Mouse (Mus musculus) megakaryocyte, adult 5-6 weeks (primary cell): ENCODE measurements around the gene Hmgxb4. TPM values are rescaled to one million over a fixed set of nuclear protein-coding genes. Genes with fewer than 3 reads are reported as not detected.
A peak's percentile ranks its signal among the peaks of the same experiment; 100 is the strongest.
"Not testable (repeated sequence)": the region's sequence is repeated elsewhere in the genome, so short reads cannot be mapped to it uniquely, and the experiment has no call there.

Experiments
- ATAC-seq: 2 replicates; pipeline ENCODE4 v1.8.0; 2016; ENCODE audit warnings: mild to moderate bottlenecking, inconsistent platforms; ENCODE audit not compliant: poor library complexity, severe bottlenecking
- total RNA-seq, 2 experiments: library from RNA; stranded (forward) in 1 of 2; stranded (reverse) in 1 of 2; fragments of 153-499, 151-499 nt in 1 of 2; fragments of 221-1000, 200-1000 nt in 1 of 2; gene quantifications; 2 replicates each; pipeline versions ENCODE4 v1.2.3 to v1.2.4; 2015 to 2017

The Hmgxb4 gene
- total RNA-seq (2015) (24.4 and 28.4 TPM in 2 replicates), total RNA-seq (2017) (77.8 and 95.8 TPM in 2 replicates)

DNA sequence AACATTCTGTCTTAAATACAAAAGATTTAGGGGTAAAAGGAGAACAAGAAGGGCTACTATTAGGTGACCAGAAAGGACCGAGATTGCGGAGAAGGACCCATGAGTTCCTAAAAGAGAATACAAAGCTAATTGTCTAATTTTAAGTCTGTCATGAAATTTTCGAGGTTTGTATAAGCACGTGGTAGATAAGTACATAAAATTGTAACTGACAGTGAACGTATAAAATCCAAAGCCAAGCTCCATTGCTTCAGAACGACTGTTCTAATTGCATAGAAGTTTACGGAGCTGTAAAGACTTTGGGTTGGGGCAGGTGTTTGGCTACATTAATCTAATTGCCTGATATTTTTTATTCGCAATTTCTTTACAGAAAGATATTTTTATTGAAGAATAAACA is at the start of gene Hmgxb4:
Gene Hmgxb4, plus strand, starts transcription at position 276 of the 394 bp plus-strand sequence.
- peak; percentile 4 for ATAC-seq

GRCm38 (mm10) chr8:74949445-74949844 is 43.7 kb upstream of the Hmgxb4 start:
- no peak for ATAC-seq

DNA sequence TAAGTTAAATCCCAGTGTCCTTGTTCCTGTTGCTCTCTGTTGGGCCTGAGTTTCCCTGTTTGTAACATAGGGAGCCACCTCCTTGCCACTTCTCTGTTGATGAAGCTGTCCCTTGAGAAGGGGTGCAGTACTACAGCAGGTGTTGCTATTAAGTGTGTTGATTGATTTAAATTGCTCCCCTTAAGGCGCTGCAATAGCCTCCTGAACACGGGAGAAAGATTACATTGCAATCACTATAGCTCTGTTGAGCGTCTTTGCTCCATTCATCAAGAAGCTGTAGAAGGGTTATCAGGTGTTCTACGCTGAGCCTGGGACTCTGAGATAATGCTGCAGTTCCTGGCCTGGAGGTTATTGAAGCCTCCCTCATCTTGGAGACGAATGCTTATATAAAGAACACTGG is 29.2 kb upstream of the Hmgxb4 start:
- ATAC-seq = no peak

GRCm38 (mm10) chr8:74970286-74970685 is 22.9 kb upstream of the Hmgxb4 start:
- not testable (repeated sequence) for ATAC-seq

GRCm38 (mm10) chr8:74971636-74972035 is 21.5 kb upstream of the Hmgxb4 start:
- ATAC-seq = no peak

DNA sequence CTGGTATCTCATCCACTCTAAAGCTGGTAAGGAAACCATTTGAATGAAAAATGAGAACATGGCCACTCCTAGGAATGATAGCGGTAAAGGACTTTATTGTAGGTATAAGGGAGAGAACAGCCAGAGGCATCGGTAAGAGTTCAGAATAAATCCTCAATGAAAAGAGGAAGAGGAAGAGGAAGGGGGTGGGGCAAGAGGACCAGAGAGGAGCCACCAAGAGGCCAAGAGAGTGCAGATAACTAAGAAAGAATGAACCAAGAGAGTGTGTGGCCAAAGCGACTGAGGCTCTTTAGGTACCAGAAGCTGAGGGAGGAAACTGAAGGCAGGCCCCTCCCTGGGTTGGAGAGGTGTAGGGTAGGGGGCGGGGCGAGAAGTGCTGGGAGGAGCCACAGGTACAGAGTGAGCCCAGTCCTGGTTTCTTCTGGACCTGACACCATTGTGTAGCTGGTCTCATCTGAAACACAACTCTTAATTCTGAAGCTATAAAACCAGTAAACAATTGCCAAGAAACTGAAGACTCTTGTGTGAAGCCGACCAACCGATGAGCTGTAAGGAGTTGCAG is 20.8 kb upstream of the Hmgxb4 start:
- peak; percentile 62 for ATAC-seq

- ATAC-seq = no peak
Observed at GRCm38 (mm10) chr8:74973121-74973869, 19.9 kb upstream of the Hmgxb4 start.

DNA sequence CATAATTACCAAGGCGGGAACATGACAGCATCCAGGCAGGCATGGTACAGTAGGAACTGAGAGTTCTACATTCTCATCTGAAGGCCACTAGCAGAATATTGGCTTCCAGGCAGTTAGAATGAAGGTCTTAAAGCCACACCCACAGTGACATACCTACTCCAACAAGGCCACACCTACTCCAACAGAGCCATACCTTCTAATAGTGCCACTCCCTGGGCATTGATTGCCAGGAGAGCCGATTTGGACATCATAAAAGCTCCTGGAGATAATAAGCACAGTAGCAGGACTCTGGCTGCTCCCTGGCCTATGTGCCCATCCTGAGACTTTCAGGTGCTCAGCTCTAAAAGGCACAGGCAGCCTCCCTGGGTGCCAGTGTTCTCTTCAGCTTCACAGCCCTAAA is 19.3 kb upstream of the Hmgxb4 start:
- no peak for ATAC-seq

- ATAC-seq = peak; percentile 65
Observed at GRCm38 (mm10) chr8:74977427-74977826, 15.7 kb upstream of the Hmgxb4 start.

GRCm38 (mm10) chr8:74980060-74980710 is 13.0 kb upstream of the Hmgxb4 start:
- peak; percentile 70 for ATAC-seq

- ATAC-seq = peak; percentile 91
Observed at GRCm38 (mm10) chr8:74980711-74981062, 12.5 kb upstream of the Hmgxb4 start.

DNA sequence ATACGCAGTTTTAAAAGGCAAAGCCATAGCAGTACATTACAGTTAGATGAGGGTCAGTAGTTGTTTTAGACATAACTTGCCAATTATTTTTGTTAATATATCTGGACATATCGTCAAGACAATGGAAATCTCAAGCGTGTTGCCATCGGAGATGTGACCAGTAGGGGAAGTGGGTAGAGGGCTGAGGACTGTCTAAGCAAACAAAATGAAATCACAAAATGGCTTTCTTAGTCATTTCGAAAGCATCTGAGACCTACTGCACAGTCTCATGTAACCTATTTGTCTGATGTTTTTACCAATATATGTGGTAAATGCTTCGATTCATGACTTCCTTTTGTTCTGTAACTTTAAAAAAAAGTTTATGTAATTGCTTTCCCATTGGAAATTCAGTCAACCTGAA is 11.3 kb upstream of the Hmgxb4 start:
- ATAC-seq = no peak

- ATAC-seq = no peak
Observed at GRCm38 (mm10) chr8:74987436-74987835, 5.7 kb upstream of the Hmgxb4 start.

GRCm38 (mm10) chr8:74990021-74990420 is 3.1 kb upstream of the Hmgxb4 start:
- ATAC-seq = no peak

GRCm38 (mm10) chr8:74993475-74994451 is 607 bp downstream of the Hmgxb4 start:
- peak; percentile 96 for ATAC-seq

- ATAC-seq = no peak
Observed at GRCm38 (mm10) chr8:74994540-74994939, 1.4 kb downstream of the Hmgxb4 start.

DNA sequence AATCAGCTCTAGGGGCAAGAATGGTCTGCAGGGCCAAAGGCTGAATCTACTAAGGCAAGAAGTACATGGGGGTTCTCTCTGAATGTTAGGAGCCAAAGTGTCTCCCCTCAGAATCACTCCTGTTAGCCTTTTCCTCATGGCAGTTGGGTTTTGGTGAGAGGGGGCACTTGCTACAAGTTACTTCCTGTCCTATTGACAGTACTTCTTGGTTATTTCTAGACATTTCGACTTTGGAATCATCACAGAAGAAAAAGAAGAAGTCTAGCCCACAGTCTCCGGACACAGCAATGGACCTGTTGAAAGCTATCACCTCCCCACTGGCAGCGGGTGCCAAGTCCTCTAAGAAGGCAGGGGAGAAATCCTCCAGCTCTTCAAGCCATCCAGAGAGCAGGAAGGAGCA is 7.3 kb downstream of the Hmgxb4 start:
- 0 out of 2 replicates have a peak, but pooled peaks have one; percentile 27 for ATAC-seq

DNA sequence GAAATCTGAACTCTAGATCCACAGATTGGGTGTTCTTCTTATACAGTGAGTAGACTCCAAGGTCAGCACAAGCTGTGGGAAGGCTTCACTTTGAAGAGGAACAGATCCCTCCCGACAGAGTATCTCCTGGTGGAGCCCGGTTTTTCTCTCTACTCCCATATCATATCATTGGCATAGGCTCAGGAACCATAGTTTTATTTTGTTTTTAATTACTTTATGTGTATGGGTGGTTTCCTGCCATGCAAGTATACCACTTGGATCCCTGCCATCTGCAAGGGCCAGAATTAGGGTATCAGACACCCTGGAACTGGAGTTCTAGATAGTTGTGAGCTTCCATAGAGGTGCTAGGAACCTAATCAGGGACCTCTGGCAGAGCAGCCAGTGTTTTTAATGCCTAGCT is 15.7 kb downstream of the Hmgxb4 start:
- ATAC-seq = no peak

DNA sequence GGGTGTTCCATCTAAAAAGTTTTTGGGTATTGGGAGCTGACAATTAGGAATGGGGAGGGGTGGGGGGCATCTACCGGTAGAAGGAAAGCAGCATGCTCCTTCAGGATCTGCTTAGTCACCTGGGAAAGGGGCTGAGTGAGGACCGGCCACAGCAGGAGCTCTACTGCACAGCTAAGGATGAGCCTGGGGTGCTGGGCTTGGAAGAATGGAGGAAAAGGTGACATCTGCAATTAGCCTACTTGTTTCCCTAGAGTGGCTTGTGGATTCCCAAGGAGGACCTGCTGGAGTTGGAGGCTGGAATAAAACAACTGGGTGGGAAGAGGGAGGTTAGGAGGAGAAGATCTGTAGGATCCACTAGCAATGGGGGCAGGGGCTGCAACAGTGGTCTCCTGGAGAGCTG is 20.4 kb downstream of the Hmgxb4 start:
- no peak for ATAC-seq

GRCm38 (mm10) chr8:75013964-75014363 is 20.8 kb downstream of the Hmgxb4 start:
- no peak for ATAC-seq

DNA sequence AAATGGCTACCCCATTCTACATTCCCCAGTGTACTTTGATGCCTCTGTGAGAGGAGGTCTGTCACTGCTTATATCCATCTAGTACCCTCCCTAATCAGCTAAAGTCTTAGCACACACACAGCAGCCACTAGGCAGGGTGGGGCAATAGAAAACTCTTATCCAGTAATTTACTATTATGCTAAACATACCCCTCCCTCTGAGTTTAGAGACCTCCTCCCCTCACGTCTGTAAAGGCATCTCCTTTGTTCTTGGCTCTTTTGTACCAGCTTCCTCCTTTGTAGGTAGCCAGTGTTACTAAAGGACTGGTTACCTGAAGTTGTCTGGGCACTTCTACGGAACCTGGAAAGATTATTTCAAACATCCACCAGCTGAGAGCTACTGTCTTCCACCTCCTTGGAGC is 22.8 kb downstream of the Hmgxb4 start:
- ATAC-seq = peak; percentile 67
